Mouse (Mus musculus): ENCODE measurements around the gene Slc12a8. TPM values are rescaled to one million over a fixed set of nuclear protein-coding genes. Genes with fewer than 3 reads are reported as not detected.

Gene Slc12a8
- total and polyA plus RNA-seq, 3 experiments: 12.2 to 17.4 (median 16.5) TPM

- Histone ChIP-seq H3K4me3 (replicated peaks in 1 of 3; ENCODE audit: low read depth in 2 of 3, low read length in 2 of 3, poor library complexity in 1 of 3) (no peak overlapping the region), H3K4me2 (ENCODE audit: insufficient read depth, low read depth, poor library complexity, severe bottlenecking) (no peak overlapping the region), H3K27me3 (replicated peaks) (no peaks in the 10 kb centered on the region), H3K79me2 (replicated peaks; ENCODE audit: control insufficient read depth, extremely low read depth, insufficient read depth, poor library complexity, severe bottlenecking) (no peaks in the 10 kb centered on the region), H3K9me3 (replicated peaks; ENCODE audit: low read length) (no peaks in the 10 kb centered on the region), H3K4me1 (ENCODE audit: control insufficient read depth in 1 of 2, insufficient read depth in 2 of 2) (peaks cover 0 to 12% of the 10 kb centered on the region in 2 experiments; a peak in 2 of 4 replicates), H3K36me3 (replicated peaks in 1 of 2; ENCODE audit: control insufficient read depth in 1 of 2, insufficient read depth in 1 of 2, low read length in 1 of 2) (no peaks in the 10 kb centered on the region), H3K27ac (ENCODE audit: insufficient read depth, low read depth) (no peak overlapping the region), H3K9ac (ENCODE audit: insufficient read depth, low read depth) (no peak overlapping the region)
- DNase-seq (ENCODE audit: extremely low read depth): no peak
- dilution Hi-C loops (cut with MboI; ENCODE audit: extremely low pct_ligation_motif_present, extremely low pct_unique_long_range_greater_than_20kb, low sequenced_read_pairs): no loop called here
- TF ChIP-seq NRF1 (IDR thresholded peaks at IDR 0.05; ENCODE audit: low read depth, low read length) (no peak), ZNF384 (IDR thresholded peaks at IDR 0.05; ENCODE audit: low read depth, low read length) (no peak), ZC3H11A (IDR thresholded peaks at IDR 0.05; ENCODE audit: low read depth, low read length) (no peak), PAX5 (IDR thresholded peaks at IDR 0.05; ENCODE audit: low read length) (no peak), TBP (conservative IDR thresholded peaks at IDR 0.05; ENCODE audit: low read depth, low read length) (no peak), MAFK (IDR thresholded peaks at IDR 0.05; ENCODE audit: insufficient replicate concordance, low read length) (no peak), USF1 (IDR thresholded peaks at IDR 0.05; ENCODE audit: low read depth, low read length) (no peak)
- in situ Hi-C loops (cut with MboI; ENCODE audit: low pct_ligation_motif_present, low pct_unique_long_range_greater_than_20kb, low sequenced_read_pairs): loop anchor here (25.0 kb wide), 1 partner anchor 395 kb away; the partner anchor contains the start of gene Umps
These were observed 50.6 kb downstream of the Slc12a8 start for GRCm38 (mm10) chr16:33567736-33568135.

GRCm38 (mm10) chr16:33568269-33569016, 51.3 kb downstream of the Slc12a8 start:
- H3K9me3 ChIP-seq (replicated peaks; ENCODE audit: low read length): no peaks in the 10 kb centered on the region
- H3K4me1 ChIP-seq (ENCODE audit: control insufficient read depth in 1 of 2, insufficient read depth in 2 of 2): peaks cover 2 to 13% of the 10 kb centered on the region in 2 experiments
- no peaks in the 10 kb centered on the region for H3K36me3 ChIP-seq (replicated peaks in 1 of 2; ENCODE audit: control insufficient read depth in 1 of 2, insufficient read depth in 1 of 2, low read length in 1 of 2)
- H3K27me3 ChIP-seq (replicated peaks): no peaks in the 10 kb centered on the region
- in situ Hi-C loops (cut with MboI; ENCODE audit: low pct_ligation_motif_present, low pct_unique_long_range_greater_than_20kb, low sequenced_read_pairs): loop anchor here (25.0 kb wide), 1 partner anchor 394 kb away; the partner anchor contains the start of gene Umps
- no peak for DNase-seq (ENCODE audit: extremely low read depth)
- no peak overlapping the region for H3K27ac ChIP-seq (ENCODE audit: insufficient read depth, low read depth)
- no peak overlapping the region for H3K4me3 ChIP-seq (replicated peaks in 1 of 3; ENCODE audit: low read depth in 2 of 3, low read length in 2 of 3, poor library complexity in 1 of 3)
- TF ChIP-seq MAX (IDR thresholded peaks at IDR 0.05; ENCODE audit: low read length) (no peak), EP300 (IDR thresholded peaks at IDR 0.05; ENCODE audit: low read length) (no peak), POLR2AphosphoS2 (IDR thresholded peaks at IDR 0.05; ENCODE audit: low read depth, low read length) (no peak), JUN (IDR thresholded peaks at IDR 0.05; ENCODE audit: insufficient read depth, low read depth, low read length) (no peak), CHD1 (IDR thresholded peaks at IDR 0.05; ENCODE audit: low read depth, low read length) (no peak), HCFC1 (IDR thresholded peaks at IDR 0.05; ENCODE audit: low read depth, low read length) (no peak), JUND (conservative IDR thresholded peaks at IDR 0.05; ENCODE audit: low read depth, low read length) (no peak), CTCF (conservative IDR thresholded peaks at IDR 0.05 in 1 of 2, IDR thresholded peaks at IDR 0.05 in 1 of 2; ENCODE audit: low read depth in 2 of 2, low read length in 2 of 2) (no peak), RCOR1 (conservative IDR thresholded peaks at IDR 0.05; ENCODE audit: low read depth, low read length) (no peak), ELF1 (IDR thresholded peaks at IDR 0.05; ENCODE audit: low read depth, low read length) (no peak), MYC (IDR thresholded peaks at IDR 0.05; ENCODE audit: low read depth, low read length) (no peak), IRF4 (IDR thresholded peaks at IDR 0.05; ENCODE audit: low read depth, low read length) (no peak), PAX5 (IDR thresholded peaks at IDR 0.05; ENCODE audit: low read length) (no peak), E2F4 (IDR thresholded peaks at IDR 0.05; ENCODE audit: insufficient replicate concordance, low read depth, low read length) (no peak)
- no peaks in the 10 kb centered on the region for H3K79me2 ChIP-seq (replicated peaks; ENCODE audit: control insufficient read depth, extremely low read depth, insufficient read depth, poor library complexity, severe bottlenecking)
- no peak overlapping the region for H3K9ac ChIP-seq (ENCODE audit: insufficient read depth, low read depth)
- H3K4me2 ChIP-seq (ENCODE audit: insufficient read depth, low read depth, poor library complexity, severe bottlenecking): no peak overlapping the region
- dilution Hi-C loops (cut with MboI; ENCODE audit: extremely low pct_ligation_motif_present, extremely low pct_unique_long_range_greater_than_20kb, low sequenced_read_pairs): no loop called here
